Mouse (Mus musculus) heart, postnatal 36 days (tissue): ENCODE measurements at regions not wholly inside any gene's neighbourhood (a gene's known extent, or its start where the extent isn't known, plus 50 kb on each side); places are given as distances from the start of the nearest gene placed in this dataset.

Experiments
- DNase-seq, 2 experiments: peaks; one replicate each; pipeline ENCODE4 v3.0.0; 2021 to 2022
- intact Hi-C: fragments of 180-260 bp; cut with DNase I; formaldehyde crosslinking; loops from one replicate; pipeline ENCODE4 v1.15.1; 2025

DNA sequence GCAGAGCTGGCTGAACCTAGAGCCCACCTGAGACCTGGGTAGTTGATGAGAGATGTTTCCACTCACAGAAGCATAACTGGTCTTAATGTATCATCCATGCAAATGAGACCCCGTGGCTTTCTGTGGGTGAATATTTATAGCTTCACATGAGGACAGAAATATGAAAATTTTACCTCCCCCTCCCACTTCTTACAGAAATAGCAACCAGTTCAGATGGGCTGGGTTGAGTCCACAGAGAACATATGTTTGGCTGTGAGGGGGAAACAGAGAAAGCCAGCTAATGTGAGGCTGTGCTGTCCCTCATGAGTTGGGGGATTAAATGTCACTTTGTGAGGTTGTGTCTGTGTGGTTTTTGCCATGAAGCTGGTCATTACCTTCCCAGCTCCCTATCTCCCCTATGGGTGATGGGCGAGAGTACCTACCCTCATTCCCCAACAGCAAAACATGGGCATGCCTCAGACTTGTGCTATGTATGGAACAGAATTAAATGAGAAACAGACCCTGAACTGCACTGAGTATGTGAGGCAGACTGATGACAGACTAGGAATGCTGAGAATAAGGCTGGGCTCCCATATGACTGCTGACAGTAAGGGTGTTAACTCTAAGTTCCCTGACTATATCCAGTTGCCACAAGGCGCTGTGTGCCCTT, 178.7 kb upstream of the 1810046K07Rik start:
- no peak for DNase-seq
- intact Hi-C loops, result no loop called here

- intact Hi-C loops, result no loop called here
Observed at GRCm38 (mm10) chr9:51517643-51518042, 188.9 kb upstream of the 1810046K07Rik start.

GRCm38 (mm10) chr9:51518376-51518775, 189.7 kb upstream of the 1810046K07Rik start:
- intact Hi-C loops, result no loop called here
- peak in 1 of 2 experiments; percentile 21 for DNase-seq

More at GRCm38 (mm10) chr9:51517643-51518042, 188.9 kb upstream of the 1810046K07Rik start:
- DNase-seq, result no peak

GRCm38 (mm10) chr9:51523471-51523870, 194.8 kb upstream of the 1810046K07Rik start:
- intact Hi-C loops, result no loop called here

DNA sequence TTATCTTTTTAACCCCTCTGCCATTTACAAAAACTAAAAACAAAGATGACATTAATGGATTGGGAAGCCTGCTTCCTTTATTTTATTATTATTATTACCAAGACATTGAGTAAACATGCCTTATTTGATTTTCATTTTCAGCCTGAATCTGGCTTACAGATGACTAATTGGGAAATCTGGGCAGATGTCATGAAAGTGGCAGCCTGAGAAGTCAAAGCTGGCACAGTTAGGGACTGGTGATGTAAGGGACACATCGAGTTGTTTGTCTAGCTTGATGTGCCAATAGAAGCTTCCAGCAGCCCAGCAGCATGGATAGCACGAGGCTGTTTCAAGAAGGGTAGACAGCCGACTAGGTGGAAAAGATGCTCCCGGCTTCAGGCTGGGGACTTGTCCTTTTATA, 197.2 kb upstream of the 1810046K07Rik start:
- intact Hi-C loops, result no loop called here
- DNase-seq, result no peak

More at GRCm38 (mm10) chr9:51523471-51523870, 194.8 kb upstream of the 1810046K07Rik start:
- no peak for DNase-seq

DNA sequence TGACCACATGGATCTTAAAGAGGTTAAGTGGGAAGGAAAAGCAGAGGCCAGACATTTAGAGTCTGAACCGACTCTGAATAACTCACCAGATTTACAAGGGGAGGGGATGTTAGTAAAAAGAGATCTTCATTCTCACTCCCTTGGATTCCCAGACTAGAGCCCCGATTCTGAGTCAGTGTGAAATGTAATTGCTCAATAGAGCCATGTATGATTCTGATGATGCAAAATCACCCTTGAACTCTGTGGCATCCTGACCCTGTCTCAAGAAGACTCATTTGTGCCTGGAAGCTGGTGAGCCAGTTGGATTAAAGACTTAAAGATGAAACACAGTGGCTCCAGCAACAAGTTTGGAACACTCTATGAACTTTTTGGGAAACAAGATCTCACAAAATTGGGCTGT, 210.2 kb upstream of the 1810046K07Rik start:
- DNase-seq, result no peak
- intact Hi-C loops, result no loop called here

DNA sequence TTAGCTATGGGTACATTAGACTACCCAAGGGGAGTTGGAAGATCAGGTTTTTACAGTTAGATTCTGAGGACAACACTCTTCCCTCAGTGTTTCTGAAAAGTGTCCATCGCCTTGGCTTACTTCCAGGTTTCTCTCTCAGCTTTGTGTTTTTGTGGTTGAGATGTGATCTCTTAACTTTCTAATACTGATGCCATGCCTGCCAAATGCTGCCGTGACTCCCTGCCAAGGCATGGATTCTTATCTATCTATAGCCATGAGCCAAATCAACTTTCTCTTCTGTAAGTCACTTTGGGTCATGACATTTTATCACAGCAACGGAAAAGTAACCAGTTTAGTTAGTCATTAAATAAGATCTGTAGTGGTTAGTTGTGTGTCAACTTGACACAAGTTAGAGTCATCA, 213.2 kb upstream of the 1810046K07Rik start:
- intact Hi-C loops, result no loop called here
- DNase-seq, result no peak

GRCm38 (mm10) chr9:51572040-51572439, 193.1 kb upstream of the Arhgap20 start:
- no peak for DNase-seq
- intact Hi-C loops, result loop anchor here (10.0 kb wide), 1 partner anchor 237 kb away; no protein-coding TSS in a partner anchor

- no peak for DNase-seq
- intact Hi-C loops, result no loop called here
Observed at GRCm38 (mm10) chr9:51581601-51582000, 183.5 kb upstream of the Arhgap20 start.

DNA sequence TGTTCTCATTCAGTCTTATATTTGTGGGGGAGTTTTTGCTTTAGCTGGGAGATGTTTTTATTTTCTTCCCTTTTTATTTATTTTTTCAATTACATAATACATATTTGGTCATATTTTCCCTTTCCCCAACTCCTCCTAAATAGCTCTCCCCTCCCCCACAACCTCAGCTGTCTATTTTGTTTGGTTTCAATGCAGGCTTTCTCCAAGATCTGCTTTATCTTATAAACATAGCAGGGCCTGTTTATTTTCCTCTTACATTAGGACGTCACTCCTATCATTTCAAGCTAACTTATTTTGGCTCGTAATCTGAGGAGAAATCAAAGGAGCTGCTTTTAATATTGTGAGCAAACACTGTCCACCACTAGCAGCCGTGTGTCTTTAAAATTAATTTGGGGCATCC, 171.4 kb upstream of the Arhgap20 start:
- DNase-seq, result no peak
- intact Hi-C loops, result no loop called here

- intact Hi-C loops, result no loop called here
- DNase-seq, result no peak
Observed at GRCm38 (mm10) chr9:51598706-51599105, 166.4 kb upstream of the Arhgap20 start.

- DNase-seq, result no peak
- intact Hi-C loops, result no loop called here
Observed at GRCm38 (mm10) chr9:51608158-51608557, 157.0 kb upstream of the Arhgap20 start.

GRCm38 (mm10) chr9:51608697-51609456, 156.3 kb upstream of the Arhgap20 start:
- DNase-seq, result no peak
- intact Hi-C loops, result no loop called here

DNA sequence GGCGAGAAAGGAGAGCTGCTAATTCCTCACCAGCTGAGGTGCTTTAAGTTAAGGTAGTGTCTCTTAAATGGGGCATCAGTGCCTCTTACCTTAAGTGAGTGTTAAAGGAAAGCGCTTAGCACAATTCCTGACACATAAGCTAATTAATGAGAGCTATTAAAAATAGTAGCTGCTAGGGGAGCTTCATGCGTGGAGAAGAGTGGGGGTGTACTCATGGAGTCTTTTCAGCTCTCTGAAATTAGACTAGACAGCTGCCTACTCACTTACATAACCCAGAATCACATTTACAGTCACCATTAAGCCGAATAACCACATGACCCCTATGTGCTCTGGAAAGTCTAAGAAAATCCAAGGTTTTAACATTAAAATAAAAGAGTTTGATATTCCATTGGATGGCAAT, 139.0 kb upstream of the Arhgap20 start:
- intact Hi-C loops, result no loop called here
- DNase-seq, result no peak

DNA sequence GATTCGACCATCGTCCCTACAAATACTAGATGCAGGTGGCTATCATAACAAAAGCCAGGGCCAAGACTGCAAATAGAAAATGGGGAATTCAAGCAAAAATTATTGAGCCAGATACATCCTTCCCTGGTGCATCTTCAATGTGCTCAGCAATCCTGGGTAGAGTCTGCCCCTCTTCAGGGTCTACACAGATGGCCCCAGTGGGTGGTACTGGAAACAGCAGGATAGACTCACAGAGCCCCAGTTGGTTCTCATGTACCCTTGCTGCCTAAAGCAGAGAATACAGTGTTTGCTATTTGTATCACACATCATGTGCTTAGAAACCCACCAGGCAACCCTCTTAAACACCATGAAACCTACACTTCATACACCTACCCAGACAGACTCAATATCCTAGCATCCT, 129.0 kb upstream of the Arhgap20 start:
- DNase-seq, result no peak
- intact Hi-C loops, result loop anchor here (10.0 kb wide), 1 partner anchor 269 kb away; no protein-coding TSS in a partner anchor

DNA sequence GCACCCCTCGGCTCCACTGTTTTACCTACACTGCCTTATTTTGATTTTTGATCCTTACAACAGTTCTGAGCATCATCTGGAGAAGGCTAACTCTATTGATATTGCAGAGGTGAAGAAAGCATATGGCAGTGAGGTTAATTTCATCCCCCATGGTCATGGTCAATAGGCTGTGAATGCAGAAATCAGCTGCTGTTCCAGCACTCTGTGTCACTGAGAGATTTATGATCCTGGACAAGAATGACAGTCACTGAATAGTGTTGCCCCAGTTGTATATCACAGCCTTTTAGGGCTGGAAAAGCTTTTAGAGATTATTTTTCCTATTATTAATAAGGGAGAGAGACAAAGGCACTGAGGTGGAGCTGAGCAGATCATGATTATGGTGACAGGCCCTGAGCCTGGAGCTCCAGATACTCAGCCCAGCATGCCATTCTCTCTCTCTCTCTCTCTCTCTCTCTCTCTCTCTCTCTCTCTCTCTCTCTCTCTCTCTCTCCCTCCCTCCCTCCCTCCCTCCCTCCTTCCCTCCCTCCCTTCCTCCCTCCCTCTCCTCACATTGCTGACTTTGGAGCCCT, 128.5 kb upstream of the Arhgap20 start:
- no peak for DNase-seq
- intact Hi-C loops, result loop anchor here (10.0 kb wide), 1 partner anchor 268 kb away; no protein-coding TSS in a partner anchor

DNA sequence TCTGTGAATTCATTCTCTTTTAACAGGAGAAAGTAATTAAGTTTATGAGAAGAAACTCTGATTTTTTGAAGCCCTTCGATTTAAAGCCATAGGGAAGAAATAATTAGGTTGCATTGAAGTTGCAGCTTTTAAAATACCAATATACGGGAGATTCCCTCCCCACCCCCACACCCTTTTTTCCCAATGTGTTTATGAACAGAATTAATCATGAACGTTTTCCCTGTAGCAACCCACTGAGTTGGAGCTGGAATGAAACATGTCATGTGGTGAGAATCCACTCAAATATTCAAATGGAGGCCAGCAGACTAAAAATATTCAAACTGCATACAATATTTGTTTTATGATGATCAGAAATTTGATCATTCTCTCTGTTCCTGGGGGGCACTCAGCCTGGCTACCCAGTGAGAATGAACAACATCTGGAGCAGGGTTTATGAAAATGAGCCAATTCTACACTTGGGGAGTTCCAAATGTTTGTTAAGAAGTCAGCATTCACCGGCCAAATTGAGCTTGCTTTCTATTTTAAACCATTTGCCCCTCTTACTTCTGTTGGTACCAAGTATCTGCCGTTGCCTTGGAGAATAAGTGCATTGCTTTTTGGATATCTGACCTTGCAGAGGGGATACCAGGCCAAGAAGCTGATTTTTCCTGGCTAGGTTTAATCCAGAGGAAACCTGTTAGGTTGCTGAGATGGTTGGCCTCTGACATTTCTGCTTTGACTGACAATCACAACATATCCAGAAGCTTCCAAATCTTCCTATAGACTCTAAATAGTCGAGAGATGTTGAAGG, 127.8 kb upstream of the Arhgap20 start:
- peak; percentile 6 to 31 for DNase-seq
- intact Hi-C loops, result loop anchor here (10.0 kb wide), 1 partner anchor 267 kb away; no protein-coding TSS in a partner anchor

DNA sequence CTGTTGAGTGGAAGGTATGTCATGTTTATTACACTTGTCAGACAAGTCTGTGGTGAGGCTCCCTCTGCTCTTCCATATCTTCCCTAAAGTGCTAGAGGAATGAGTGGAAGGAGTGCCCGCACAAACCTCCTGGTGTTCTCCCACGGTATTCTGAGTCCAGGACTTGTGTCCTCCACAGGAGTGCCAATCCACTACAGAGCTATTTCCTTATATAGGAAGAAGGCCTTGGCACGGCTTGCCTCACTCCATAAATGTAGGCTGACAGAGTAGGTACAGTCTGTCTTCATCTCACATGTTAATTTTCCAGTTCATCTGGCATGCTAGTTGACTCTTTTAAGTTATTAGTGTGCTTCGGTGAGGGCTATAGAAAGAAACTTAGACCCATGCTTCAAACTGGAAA, 123.4 kb upstream of the Arhgap20 start:
- intact Hi-C loops, result loop anchor here (10.0 kb wide), 2 partner anchors 247 to 307 kb away; no protein-coding TSS in a partner anchor
- peak; percentile 20 to 24 for DNase-seq

DNA sequence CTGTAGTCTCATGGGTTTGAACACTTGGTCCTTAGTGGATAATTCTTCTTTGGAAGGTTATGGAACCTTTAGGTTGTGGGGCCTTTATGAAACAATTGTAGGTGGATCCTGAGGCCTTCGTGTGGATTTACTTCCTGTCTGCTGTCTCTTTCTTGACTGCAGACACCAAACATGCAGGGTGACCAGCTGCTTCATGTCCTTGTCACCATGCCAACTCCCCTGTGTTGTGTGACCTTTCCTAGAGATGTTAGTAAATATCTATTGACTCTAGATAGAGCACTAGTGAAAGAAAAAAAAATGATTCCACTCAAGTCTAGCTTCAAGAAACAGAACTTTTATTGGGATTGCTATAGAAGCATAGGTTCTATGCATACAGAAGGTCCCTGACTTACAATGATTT, 119.7 kb upstream of the Arhgap20 start:
- DNase-seq, result no peak
- intact Hi-C loops, result loop anchor here (10.0 kb wide), 2 partner anchors 251 to 311 kb away; no protein-coding TSS in a partner anchor
